Mouse (Mus musculus) heart, embryonic 15.5 days (tissue): Measurements from ENCODE around the gene Slc35f6. TPM values are rescaled to one million over a fixed set of nuclear protein-coding genes. Genes with fewer than 3 reads are reported as not detected.

ENCODE experiments used
- ATAC-seq: fragments of 200-750 bp; cut with Nextera tagmentation; replicated peaks from 2 replicates; pipeline ENCODE4 v1.8.0; 2017; ENCODE audit warnings: low read depth, moderate TSS enrichment; ENCODE audit not compliant: insufficient number of reproducible peaks, insufficient read depth, low FRiP score
- H3K27ac ChIP-seq: fragments of 300-500 bp; sonication (generic); 2 replicates; pipeline ENCODE4 v1.5.1; 2015; ENCODE audit warnings: mild to moderate bottlenecking, inconsistent platforms
- H3K27me3 ChIP-seq: fragments of 300-500 bp; sonication (generic); 2 replicates; pipeline ENCODE4 v1.6.1; 2015; ENCODE audit warnings: inconsistent platforms
- H3K36me3 ChIP-seq: fragments of 300-500 bp; sonication (generic); 2 replicates; pipeline ENCODE4 v1.6.1; 2015; ENCODE audit warnings: mild to moderate bottlenecking, inconsistent platforms
- H3K4me1 ChIP-seq: fragments of 300-500 bp; sonication (generic); replicated peaks from 2 replicates; pipeline ENCODE4 v1.6.1; 2015; ENCODE audit warnings: inconsistent platforms
- H3K4me2 ChIP-seq: fragments of 300-500 bp; sonication (generic); 2 replicates; pipeline ENCODE4 v1.6.1; 2015; ENCODE audit warnings: inconsistent platforms, mild to moderate bottlenecking, moderate library complexity
- H3K4me3 ChIP-seq: fragments of 300-500 bp; sonication (generic); 2 replicates; pipeline ENCODE4 v1.5.1; 2015; ENCODE audit warnings: mild to moderate bottlenecking, inconsistent platforms
- H3K9ac ChIP-seq: fragments of 300-500 bp; sonication (generic); 2 replicates; pipeline ENCODE4 v1.6.1; 2015; ENCODE audit warnings: mild to moderate bottlenecking, inconsistent platforms
- H3K9me3 ChIP-seq: fragments of 300-500 bp; sonication (generic); replicated peaks from 2 replicates; pipeline ENCODE4 v1.6.1; 2016; ENCODE audit warnings: inconsistent platforms
- WGBS: fragments of 180-500 bp; shearing (Covaris S2); methylation state at CpG from one replicate; pipeline ENCODE4 v1.1.7; 2015; ENCODE audit warnings: mixed read lengths; 5-methylcytosine and 5-hydroxymethylcytosine counted together
- polyA plus RNA-seq: library from polyadenylated mRNA; unstranded; fragments of >200 nt; fragmentation: Nextera tagmentation; extraction: Ambion mirVana; gene quantifications from 2 replicates; pipeline ENCODE4 v1.2.1, GENCODE M21; 2015

Gene Slc35f6
- polyA plus RNA-seq, 1 experiment from 2014 or later, result 22.2 TPM

DNA sequence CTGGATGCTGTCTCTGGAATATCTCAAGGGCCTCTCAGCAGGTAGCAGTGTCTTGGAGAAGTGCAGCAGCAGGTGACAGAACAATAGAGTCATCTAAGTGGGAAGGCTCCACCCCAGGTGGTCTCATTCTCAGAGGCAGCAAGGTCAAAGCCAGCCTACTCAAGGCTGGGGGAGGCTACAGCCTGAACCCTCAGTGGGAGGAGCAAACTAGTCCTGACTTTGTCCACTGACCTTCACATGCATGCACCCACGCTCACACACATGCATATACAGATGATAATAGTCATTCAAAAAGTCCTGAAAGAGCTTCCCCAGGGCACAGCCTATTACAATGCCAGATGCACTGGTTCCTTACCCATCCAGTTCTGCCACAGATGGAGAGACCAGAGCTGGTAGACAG is 12.5 kb downstream of the Slc35f6 start:
- Histone ChIP-seq H3K4me2 (no peak overlapping the region), H3K9me3 (no peaks in the 10 kb centered on the region; the same call in 1 of the 2 replicates), H3K4me3 (no peak overlapping the region), H3K4me1 (no peaks in the 10 kb centered on the region), H3K27me3 (no peaks in the 10 kb centered on the region), H3K9ac (no peak overlapping the region), H3K27ac (no peak overlapping the region), H3K36me3 (peaks cover 28% of the 10 kb centered on the region; the same call in 1 of the 2 replicates)
- ATAC-seq, result no peak
- WGBS, result 88% methylated on average over 1 of the region's 1 CpGs

DNA sequence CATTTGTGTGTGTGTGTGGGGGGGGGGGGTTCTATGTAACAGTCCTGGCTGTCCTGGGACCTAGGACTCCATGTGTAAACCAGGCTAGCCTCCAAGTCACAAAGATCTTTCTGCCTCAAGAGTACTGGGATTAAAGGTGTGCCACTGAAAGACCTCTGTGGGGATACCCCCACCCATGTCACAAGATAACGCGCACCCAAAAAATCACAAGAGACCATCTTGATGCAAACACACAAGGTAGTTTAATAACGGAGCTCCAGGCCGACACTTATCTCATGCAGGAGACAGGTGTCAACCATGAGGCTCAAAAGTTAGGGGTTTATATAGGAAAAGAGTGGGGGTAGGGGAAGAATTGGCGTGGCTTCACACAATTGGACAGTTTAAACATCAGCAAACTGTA is 13.1 kb downstream of the Slc35f6 start:
- WGBS, result 91% methylated on average over 5 of the region's 5 CpGs
- no peak for ATAC-seq

DNA sequence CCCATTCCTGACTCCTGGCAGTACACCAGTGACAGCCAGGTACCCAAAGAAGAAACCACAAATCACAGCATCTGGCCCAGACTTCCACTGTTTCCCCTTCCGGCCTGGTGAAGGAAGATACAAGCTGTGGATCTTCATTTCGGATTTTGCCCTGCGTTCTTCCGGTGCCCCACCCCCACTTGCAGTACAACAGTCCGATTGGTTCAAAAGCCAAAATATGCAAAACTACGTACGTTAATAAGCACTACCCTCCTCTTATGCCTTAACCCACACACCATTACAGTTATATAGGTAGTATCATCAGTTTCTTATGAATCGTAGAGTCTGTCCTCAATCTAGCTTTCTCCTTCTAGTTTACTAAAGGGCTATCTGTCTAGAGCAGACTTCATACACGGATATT is 17.6 kb downstream of the Slc35f6 start:
- Histone ChIP-seq H3K9me3 (no peaks in the 10 kb centered on the region; the same call in 1 of the 2 replicates), H3K36me3 (no peaks in the 10 kb centered on the region), H3K4me2 (no peak overlapping the region), H3K4me1 (peaks cover 27% of the 10 kb centered on the region), H3K27ac (no peak overlapping the region), H3K27me3 (no peaks in the 10 kb centered on the region), H3K9ac (no peak overlapping the region), H3K4me3 (no peak overlapping the region)
- ATAC-seq, result no peak
- WGBS, result 90% methylated on average over 9 of the region's 9 CpGs

More for the DNA sequence above, 13.1 kb downstream of the Slc35f6 start:
- H3K9me3 ChIP-seq, result no peaks in the 10 kb centered on the region; the same call in 1 of the 2 replicates
- no peak overlapping the region for H3K27ac ChIP-seq
- no peak overlapping the region for H3K9ac ChIP-seq
- peaks cover 22% of the 10 kb centered on the region; the same call in 1 of the 2 replicates for H3K36me3 ChIP-seq
- no peaks in the 10 kb centered on the region for H3K27me3 ChIP-seq
- H3K4me1 ChIP-seq, result peaks cover under 1% of the 10 kb centered on the region; the same call in 1 of the 2 replicates
- no peak overlapping the region for H3K4me2 ChIP-seq
- H3K4me3 ChIP-seq, result no peak overlapping the region

DNA sequence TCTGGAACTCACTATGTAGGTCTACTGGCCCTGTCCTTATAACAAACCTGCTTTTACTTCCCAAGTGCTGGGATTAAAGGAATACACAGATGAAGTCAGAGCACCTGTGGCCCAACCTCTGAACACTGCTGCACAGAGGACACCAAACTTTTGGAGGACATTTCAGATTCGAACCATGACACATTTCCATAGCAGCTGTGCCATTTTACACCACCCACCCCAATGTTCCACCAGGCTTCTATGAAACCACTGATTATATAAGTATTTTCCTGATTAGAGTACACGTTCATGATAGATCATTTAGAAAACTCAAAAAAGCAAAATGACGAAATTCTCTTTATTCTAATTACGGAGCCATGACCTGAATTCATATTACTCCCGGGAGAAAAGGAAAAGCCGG is 18.2 kb downstream of the Slc35f6 start:
- ATAC-seq, result no peak
- H3K27ac ChIP-seq, result peak overlapping the region; percentile 94
- H3K4me2 ChIP-seq, result peak overlapping the region; percentile 80
- H3K36me3 ChIP-seq, result 0 out of 2 replicates have a peak, but pooled peaks cover 1% of the 10 kb centered on the region
- no peaks in the 10 kb centered on the region; the same call in 1 of the 2 replicates for H3K9me3 ChIP-seq
- H3K27me3 ChIP-seq, result no peaks in the 10 kb centered on the region
- H3K9ac ChIP-seq, result peak overlapping the region; percentile 55
- H3K4me1 ChIP-seq, result peaks cover 27% of the 10 kb centered on the region
- whole genome bisulfite sequencing, result 34% methylated on average over 6 of the region's 6 CpGs
- H3K4me3 ChIP-seq, result peak overlapping the region; percentile 94

DNA sequence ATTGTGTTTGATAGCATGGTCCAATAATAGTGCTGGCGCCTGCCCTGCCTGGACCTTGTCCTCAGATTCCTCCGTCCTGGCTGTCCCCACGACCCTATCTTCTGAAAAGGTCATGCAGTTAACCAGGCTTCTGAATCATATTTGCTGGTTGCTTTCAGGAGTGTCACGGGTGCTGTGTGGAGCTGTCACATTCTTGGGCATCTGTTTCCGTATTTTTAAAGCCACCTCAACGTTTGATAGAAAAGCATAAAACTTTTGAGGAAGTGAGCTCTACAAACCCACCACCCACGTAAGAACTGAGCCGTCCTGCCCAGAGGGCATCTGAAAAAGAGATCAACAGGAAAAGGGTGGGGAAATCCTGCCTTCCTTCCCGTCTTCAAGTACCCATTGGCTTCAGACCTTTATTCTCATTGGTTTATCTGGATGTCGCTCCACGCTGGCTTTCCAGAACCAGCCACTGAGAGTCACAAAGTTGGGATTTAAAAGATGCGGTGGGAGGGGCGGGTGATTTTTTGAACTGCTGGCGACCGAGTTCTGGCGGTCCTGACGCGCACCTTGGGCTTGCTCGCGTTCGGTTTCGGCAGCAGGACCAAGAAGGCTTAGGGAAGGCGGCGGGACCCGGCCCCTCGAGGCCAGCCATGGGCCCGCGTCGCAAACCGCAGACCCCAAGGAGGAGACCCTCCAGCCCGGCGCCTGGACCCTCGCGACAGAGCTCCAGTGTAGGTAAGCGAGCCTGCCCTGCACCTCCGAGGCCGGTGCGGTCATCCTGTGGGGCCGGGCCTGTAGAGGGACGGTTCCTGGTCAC is 18.9 kb downstream of the Slc35f6 start, which contains the start of gene Cenpa:
Gene Cenpa (plus strand): TSS at position 387 of the 805 bp plus-strand sequence.
- Histone ChIP-seq H3K27me3 (no peaks in the 10 kb centered on the region), H3K27ac (peak within 1 kb of the TSS; percentile 94), H3K36me3 (0 out of 2 replicates have a peak, but pooled peaks cover 4% of the 10 kb centered on the region), H3K4me1 (peaks cover 27% of the 10 kb centered on the region), H3K9me3 (no peaks in the 10 kb centered on the region), H3K4me3 (peak within 1 kb of the TSS; percentile 94), H3K4me2 (peak within 1 kb of the TSS; percentile 80), H3K9ac (peak within 1 kb of the TSS; percentile 81)
- peak; percentile 93 for ATAC-seq
- WGBS, result under 1% methylated on average over 40 of the region's 40 CpGs

DNA sequence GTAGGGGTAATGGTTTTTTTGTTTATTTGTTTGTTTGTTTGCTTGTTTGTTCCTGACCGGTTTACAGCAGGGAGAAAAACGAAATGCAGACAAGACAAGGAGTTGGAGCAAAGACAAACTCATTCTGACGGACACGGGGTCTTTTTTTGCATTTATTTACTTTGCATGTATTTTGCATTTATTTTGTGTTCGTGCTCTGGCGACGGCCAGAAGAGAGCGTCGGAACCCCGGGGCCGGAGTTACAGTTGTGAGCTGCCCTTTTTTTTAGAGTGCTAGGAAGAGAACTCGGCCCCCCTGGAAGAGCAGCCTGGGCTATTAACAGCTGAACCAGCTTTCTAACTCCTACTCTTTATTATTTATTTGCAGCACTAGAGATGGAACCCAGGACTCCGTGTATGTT is 19.5 kb downstream of the Slc35f6 start:
- Histone ChIP-seq H3K27me3 (no peaks in the 10 kb centered on the region), H3K27ac (peak overlapping the region; percentile 81), H3K4me3 (peak overlapping the region; percentile 94), H3K9ac (peak overlapping the region; percentile 81), H3K9me3 (no peaks in the 10 kb centered on the region), H3K4me1 (peaks cover 27% of the 10 kb centered on the region), H3K36me3 (peaks cover 9% of the 10 kb centered on the region), H3K4me2 (peak overlapping the region; percentile 80)
- no peak for ATAC-seq
- under 1% methylated on average over 13 of the region's 13 CpGs for WGBS

DNA sequence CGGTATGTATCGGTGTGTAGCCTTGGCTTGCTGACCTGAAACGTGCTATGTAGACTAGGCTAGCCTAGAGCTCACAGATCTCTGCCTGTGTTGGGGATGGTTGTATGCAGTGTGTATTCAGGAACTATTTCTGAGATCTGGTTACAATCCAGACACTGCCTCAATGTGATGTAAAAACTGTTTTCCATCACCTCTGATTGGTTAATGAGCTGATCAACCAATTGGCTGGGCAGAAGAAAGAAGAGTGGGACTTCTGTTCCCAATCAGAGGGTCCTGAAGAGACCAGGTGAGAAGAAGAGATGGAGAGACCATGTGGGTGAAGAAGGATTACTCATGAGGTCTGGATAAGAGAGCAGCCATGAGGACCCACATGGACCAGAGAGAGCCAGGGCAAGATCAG is 20.0 kb downstream of the Slc35f6 start:
- no peak for ATAC-seq
- H3K9me3 ChIP-seq, result no peaks in the 10 kb centered on the region
- H3K9ac ChIP-seq, result peak overlapping the region; percentile 81
- H3K27me3 ChIP-seq, result no peaks in the 10 kb centered on the region
- peaks cover 27% of the 10 kb centered on the region for H3K4me1 ChIP-seq
- peak overlapping the region; percentile 80 for H3K4me2 ChIP-seq
- H3K36me3 ChIP-seq, result peaks cover 13% of the 10 kb centered on the region
- WGBS, result 2% methylated on average over 3 of the region's 3 CpGs
- H3K4me3 ChIP-seq, result peak overlapping the region; percentile 94
- H3K27ac ChIP-seq, result no peak overlapping the region

DNA sequence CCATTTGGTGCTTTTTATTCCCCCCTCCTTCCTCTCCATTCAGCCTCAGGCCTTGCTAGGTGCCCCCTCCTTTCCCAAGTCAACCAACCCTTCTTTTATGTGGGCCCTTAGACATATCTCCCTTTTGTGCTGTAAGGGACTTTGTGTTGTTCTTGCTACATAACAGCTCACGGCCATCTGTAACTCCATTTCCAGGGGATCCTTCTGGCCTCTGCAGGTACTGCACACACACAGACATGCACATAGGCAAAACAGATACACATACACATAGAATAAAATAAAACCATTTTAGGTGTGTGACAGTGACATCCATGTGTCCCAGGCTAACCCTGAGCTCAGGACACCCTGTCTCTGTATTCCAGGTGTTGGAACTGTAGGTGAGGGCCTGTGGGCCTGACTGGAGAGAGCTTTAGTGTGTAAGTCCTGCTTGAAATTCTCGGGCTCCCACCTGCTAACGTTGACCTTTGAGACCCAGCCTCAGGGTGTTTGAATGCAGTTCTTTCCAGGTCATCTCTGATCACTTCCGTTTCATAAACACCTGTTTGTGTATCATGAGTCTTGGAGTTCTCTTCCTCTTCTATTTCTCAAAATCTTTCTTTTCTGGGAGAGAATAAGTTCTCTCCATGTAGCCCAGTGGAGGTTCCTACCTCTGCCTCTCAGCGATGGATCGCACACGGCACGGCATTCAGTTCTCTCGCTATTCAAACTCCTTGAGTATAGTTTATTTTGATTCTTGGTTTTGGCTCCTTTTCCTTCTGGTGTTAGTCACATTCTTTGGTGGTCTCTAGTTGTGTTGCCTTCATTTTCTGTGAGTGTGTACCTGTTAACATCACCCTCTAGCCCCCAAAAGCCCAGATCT is 21.1 kb downstream of the Slc35f6 start:
- peak overlapping the region; percentile 12; the same call in 1 of the 2 replicates for H3K4me3 ChIP-seq

DNA sequence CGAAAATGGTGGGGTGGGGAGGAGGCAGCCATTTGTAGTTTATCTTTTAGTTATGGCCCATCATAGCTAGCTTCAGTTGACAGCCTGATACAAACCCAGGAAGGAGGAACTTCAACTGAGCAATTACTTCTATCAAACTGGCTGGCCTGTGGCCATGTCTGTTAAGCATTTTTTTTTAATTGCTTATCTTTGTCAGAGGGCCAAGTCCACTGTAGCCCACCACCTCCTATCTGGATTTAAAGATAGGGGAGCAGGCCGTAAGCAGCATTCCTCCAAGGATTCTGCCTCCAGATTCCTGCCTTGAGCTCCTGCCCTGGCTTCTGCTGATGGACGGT is 21.7 kb downstream of the Slc35f6 start:
- Histone ChIP-seq H3K27me3 (no peaks in the 10 kb centered on the region), H3K4me1 (peaks cover 27% of the 10 kb centered on the region), H3K9ac (no peak overlapping the region), H3K36me3 (peaks cover 30% of the 10 kb centered on the region), H3K4me2 (peak overlapping the region; percentile 80; the same call in 1 of the 2 replicates), H3K27ac (no peak overlapping the region), H3K9me3 (no peaks in the 10 kb centered on the region), H3K4me3 (no peak overlapping the region)
- 57% methylated on average over 3 of the region's 3 CpGs for WGBS
- ATAC-seq, result no peak

More for the DNA sequence above, 21.1 kb downstream of the Slc35f6 start:
- ATAC-seq, result no peak
- 90% methylated on average over 9 of the region's 9 CpGs for WGBS
- no peaks in the 10 kb centered on the region for H3K27me3 ChIP-seq
- H3K9ac ChIP-seq, result no peak overlapping the region
- no peak overlapping the region for H3K27ac ChIP-seq
- peaks cover 27% of the 10 kb centered on the region for H3K4me1 ChIP-seq
- H3K4me2 ChIP-seq, result peak overlapping the region; percentile 80
- H3K36me3 ChIP-seq, result peaks cover 24% of the 10 kb centered on the region
- H3K9me3 ChIP-seq, result no peaks in the 10 kb centered on the region

DNA sequence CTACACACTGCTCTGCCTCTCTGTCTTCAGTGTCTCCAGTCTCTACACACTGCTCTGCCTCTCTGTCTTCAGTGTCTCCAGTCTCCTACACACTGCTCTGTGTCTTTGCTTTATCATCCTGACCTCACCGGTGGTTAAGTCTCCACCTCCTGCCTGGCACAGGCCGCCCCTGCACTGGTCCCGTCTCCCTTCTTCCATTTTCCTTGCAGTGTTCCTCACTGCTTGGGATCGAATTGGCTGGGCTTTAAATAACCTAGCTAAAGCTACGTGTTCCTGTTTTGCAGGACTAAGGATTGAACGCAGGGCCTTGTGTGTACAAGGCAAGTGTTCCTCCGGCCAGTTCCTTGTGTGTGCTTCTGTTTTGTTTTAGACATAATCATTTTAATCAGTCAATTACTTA is 22.4 kb downstream of the Slc35f6 start:
- no peak for ATAC-seq

DNA sequence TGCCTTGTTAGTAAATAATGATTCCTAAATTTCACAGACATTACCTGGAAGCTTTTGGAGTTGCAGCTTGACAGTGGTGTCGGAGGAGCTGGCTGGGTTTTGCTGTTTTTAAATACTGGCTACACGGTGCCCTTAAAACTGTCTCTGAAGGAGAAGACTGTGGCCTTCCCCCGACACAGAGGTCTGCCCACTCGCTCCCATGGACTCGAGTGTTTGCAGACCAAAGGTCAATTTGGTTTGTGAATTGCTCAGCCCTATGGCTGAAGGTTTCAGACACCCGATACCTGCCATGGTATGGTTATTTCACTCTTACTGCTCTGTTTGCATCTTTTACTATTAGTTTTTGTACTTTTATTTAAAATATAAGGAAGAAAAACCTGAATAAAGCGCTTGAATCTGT is 26.3 kb downstream of the Slc35f6 start:
- 85% methylated on average over 7 of the region's 7 CpGs for WGBS
- Histone ChIP-seq H3K4me2 (no peak overlapping the region), H3K27me3 (no peaks in the 10 kb centered on the region), H3K27ac (no peak overlapping the region), H3K36me3 (peaks cover 52% of the 10 kb centered on the region), H3K9me3 (no peaks in the 10 kb centered on the region), H3K4me1 (peaks cover 7% of the 10 kb centered on the region; the same call in 1 of the 2 replicates), H3K4me3 (no peak overlapping the region), H3K9ac (no peak overlapping the region)
- ATAC-seq, result no peak

More for the DNA sequence above, 22.4 kb downstream of the Slc35f6 start:
- no peak overlapping the region for H3K27ac ChIP-seq
- no peaks in the 10 kb centered on the region for H3K9me3 ChIP-seq
- no peaks in the 10 kb centered on the region for H3K27me3 ChIP-seq
- peaks cover 34% of the 10 kb centered on the region for H3K36me3 ChIP-seq
- peaks cover 27% of the 10 kb centered on the region for H3K4me1 ChIP-seq
- H3K4me2 ChIP-seq, result no peak overlapping the region
- no peak overlapping the region for H3K9ac ChIP-seq
- whole genome bisulfite sequencing, result 75% methylated on average over 7 of the region's 7 CpGs
- H3K4me3 ChIP-seq, result no peak overlapping the region
